Mouse (Mus musculus) ES-Bruce4 (cell line): ENCODE results near the gene Rsc1a1.

Experiments used
- CTCF ChIP-seq: IDR thresholded peaks from one replicate; pipeline ENCODE4 v1.8.1; 2011; ENCODE audit warnings: low read depth, low read length
- POLR2A ChIP-seq: IDR thresholded peaks from one replicate; pipeline ENCODE4 v1.8.1; 2011; ENCODE audit warnings: low read length; ENCODE audit not compliant: insufficient read depth

DNA sequence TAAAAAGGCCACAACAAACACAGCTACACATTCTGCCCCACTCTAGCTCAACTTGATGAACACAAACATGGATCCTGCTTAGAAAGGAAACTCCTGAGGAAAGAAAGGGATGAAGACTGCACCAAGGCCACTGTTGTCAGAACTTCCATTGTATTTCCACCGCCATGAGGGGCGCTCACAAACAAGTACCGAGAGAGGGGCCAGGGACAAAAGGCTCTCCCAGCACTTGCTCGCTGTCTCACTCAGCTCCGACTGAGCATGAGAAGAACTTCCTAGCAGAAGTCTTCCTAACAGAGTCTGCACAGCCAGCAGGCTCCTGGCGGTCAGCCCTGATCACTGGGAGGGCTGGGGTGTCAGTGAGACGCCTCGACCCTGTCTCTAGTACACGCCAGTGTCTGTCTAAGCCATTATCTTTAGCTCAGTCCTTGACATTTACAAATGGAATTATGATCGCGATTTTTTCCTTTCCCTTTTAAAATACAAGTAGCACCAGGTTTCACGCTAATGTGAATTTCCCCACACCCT is 2.6 kb downstream of the Rsc1a1 start:
- TF ChIP-seq CTCF (no peak), POLR2A (no peak)
